Mouse (Mus musculus): Measurements from ENCODE around the gene Mapk7. TPM values are rescaled to one million over a fixed set of nuclear protein-coding genes. Genes with fewer than 3 reads are reported as not detected.

The Mapk7 gene
- polyA plus RNA-seq, 1 experiment, result not detected

DNA sequence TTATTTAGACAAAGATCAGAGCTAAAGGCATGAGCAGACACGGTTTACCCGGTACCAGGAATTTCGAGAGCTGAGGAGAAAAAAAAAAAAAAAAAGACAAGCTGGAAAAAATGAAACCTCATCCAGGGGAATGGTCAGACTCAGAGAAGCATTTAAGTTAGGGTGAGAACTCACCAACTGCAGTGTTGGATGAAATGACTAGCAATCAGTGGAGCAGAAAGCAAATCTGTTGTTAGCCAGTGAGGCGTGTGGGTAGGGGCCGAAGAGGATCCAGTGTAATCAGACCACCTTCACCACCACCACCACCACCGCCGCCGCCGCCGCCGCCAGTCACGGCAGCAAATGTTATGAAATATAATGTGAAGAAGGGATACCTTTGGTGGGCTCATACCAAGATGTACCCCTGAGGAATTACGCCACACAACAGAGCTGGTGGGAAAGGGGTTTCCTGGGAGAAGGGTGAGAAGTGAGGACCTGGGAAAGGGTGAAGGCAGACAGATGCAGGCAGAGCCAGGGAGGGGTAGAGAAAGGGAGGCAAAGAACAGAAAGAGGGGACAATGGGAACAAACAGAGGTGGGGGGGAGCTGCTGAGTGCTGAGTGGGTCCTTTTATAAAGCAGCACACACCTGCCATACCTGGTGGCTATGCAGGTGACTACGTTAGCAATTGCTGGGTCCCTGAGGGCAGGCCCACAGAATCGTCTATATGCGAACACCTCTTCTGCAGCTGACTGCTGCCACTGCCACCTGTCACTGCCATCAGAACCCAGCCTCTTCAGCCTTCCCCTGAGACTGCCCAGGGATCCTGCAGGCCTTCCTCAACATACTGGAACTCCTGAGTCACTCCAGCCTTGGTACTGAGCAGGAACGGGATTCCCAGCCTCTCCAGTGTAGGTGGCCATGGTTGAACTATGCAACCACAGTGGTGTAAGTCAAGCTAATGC, 16.4 kb downstream of the Mapk7 start:
- Histone ChIP-seq H3K4me3 (ENCODE audit: insufficient read depth, low read depth, low read length) (no peak overlapping the region), H3K4me1 (ENCODE audit: control insufficient read depth, insufficient read depth, low read length) (peaks cover 5% of the 10 kb centered on the region), H3K27ac (ENCODE audit: insufficient read depth, low read depth, low read length) (no peak overlapping the region)
- WGBS, result 71% methylated on average over 17 of the region's 17 CpGs
- no peak for TF ChIP-seq CTCF (IDR thresholded peaks at IDR 0.05; ENCODE audit: insufficient read depth, low read depth, low read length)
- TF ChIP-seq POLR2A (IDR thresholded peaks at IDR 0.05; ENCODE audit: insufficient read depth, low read depth, low read length), result no peak

DNA sequence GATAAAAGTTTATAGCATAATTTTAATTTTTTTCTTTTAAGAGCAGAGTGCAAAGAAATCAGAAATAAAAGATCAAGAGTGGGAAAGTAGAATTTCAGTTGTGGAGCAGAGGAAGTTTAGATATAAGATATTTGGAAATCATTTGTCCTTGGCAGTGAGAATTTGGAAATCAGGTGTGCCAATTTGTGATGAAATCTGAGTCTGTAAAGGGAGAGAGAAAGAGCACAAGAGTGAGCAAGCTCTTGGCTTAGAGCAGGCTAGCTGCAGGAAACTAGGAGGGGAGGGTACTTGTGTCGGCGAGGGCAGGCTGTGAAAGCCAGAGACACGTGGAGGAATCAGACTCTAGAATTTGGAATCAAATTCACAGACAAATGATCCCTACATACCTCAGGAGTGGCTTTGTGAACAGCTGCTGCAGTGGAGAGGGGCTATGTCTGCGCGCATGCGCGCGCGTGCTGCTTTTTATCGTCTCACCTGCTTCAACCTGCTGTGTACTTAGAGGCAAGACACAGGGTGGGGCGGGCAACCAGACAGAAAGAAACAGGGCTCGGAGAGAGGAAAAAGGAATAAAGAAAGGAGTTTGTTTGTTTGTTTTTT, 17.3 kb downstream of the Mapk7 start:
- TF ChIP-seq CTCF (IDR thresholded peaks at IDR 0.05; ENCODE audit: insufficient read depth, low read depth, low read length) (no peak), POLR2A (IDR thresholded peaks at IDR 0.05; ENCODE audit: insufficient read depth, low read depth, low read length) (no peak)
- H3K4me3 ChIP-seq (ENCODE audit: insufficient read depth, low read depth, low read length), result no peak overlapping the region
- 53% methylated on average over 12 of the region's 12 CpGs for WGBS
- peaks cover 5% of the 10 kb centered on the region for H3K4me1 ChIP-seq (ENCODE audit: control insufficient read depth, insufficient read depth, low read length)
- H3K27ac ChIP-seq (ENCODE audit: insufficient read depth, low read depth, low read length), result no peak overlapping the region

DNA sequence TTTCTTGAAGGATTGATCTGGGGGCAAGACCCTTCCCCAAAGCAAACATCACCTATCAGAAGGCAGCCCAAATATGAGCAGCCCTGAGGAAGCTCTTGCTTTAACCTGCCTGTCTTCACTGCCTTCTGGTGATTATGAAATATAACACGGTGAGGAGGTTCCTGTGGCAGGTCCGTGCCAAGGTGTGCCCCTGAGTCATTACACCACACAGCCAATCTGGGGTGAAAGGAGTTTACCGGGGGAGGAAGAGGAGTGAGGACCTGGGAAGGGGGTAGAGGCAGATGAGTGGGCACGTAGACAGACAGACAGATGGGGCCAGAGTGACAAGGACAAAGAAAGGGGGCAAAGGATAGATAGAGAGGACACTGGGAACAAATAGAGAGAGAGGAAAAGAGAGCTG, 20.6 kb downstream of the Mapk7 start:
- Histone ChIP-seq H3K4me1 (ENCODE audit: control insufficient read depth, insufficient read depth, low read length) (no peaks in the 10 kb centered on the region), H3K27ac (ENCODE audit: insufficient read depth, low read depth, low read length) (no peak overlapping the region), H3K4me3 (ENCODE audit: insufficient read depth, low read depth, low read length) (no peak overlapping the region)
- TF ChIP-seq CTCF (IDR thresholded peaks at IDR 0.05; ENCODE audit: insufficient read depth, low read depth, low read length) (no peak), POLR2A (IDR thresholded peaks at IDR 0.05; ENCODE audit: insufficient read depth, low read depth, low read length) (no peak)
- 85% methylated on average over 4 of the region's 4 CpGs for WGBS

DNA sequence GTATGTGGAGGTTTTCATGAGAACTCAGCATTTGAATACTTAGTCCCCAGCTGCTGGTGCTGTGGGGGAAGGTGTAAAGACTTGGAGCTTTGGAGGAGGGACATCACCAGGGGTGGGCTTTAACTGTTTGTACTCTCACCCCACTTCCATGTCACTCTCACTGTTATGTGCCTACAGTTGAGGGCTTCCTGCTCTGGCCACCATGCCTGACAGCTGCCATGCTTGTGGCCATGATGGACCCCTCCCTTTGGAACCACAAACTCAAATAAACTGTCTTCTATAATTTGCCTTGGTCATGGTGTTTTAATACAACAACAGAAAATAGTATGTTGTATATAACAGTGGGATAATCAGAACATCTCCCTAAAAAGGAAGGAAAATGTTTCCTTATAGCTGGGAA, 23.3 kb downstream of the Mapk7 start:
- Histone ChIP-seq H3K4me3 (ENCODE audit: insufficient read depth, low read depth, low read length) (no peak overlapping the region), H3K27ac (ENCODE audit: insufficient read depth, low read depth, low read length) (no peak overlapping the region), H3K4me1 (ENCODE audit: control insufficient read depth, insufficient read depth, low read length) (no peaks in the 10 kb centered on the region)
- TF ChIP-seq CTCF (IDR thresholded peaks at IDR 0.05; ENCODE audit: insufficient read depth, low read depth, low read length) (no peak), POLR2A (IDR thresholded peaks at IDR 0.05; ENCODE audit: insufficient read depth, low read depth, low read length) (no peak)

DNA sequence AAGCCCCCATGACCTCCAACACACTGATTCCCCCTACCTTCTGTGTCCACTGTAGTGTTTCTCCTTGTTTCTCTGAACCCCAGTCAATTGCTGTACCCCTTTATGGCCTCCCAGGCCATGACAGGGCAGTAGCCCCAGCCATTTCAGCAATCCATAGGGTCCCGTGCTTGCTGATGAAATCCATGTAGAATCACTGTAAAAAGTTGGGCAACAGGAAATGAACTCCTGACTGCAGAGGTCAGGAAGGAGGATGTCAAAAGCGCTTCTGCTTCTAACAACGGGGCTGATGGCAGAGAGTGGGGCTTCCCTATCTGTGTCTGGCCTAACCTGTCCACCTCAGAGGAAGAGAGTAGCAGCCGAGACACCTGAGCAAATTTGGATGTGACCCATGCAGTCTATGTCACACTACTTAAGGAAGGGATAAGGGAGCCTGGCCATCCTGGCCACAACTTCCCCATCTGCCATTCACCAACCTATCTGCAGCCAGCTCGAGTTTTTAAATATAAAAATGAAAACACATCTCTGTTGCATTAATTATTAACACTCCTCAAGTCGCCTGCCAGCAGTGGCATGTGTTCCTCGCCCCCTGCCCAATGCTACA, 24.8 kb downstream of the Mapk7 start:
- Histone ChIP-seq H3K4me1 (ENCODE audit: control insufficient read depth, insufficient read depth, low read length) (no peaks in the 10 kb centered on the region), H3K4me3 (ENCODE audit: insufficient read depth, low read depth, low read length) (no peak overlapping the region), H3K27ac (ENCODE audit: insufficient read depth, low read depth, low read length) (no peak overlapping the region)
- WGBS, result 84% methylated on average over 7 of the region's 7 CpGs
- TF ChIP-seq CTCF (IDR thresholded peaks at IDR 0.05; ENCODE audit: insufficient read depth, low read depth, low read length) (no peak), POLR2A (IDR thresholded peaks at IDR 0.05; ENCODE audit: insufficient read depth, low read depth, low read length) (no peak)

DNA sequence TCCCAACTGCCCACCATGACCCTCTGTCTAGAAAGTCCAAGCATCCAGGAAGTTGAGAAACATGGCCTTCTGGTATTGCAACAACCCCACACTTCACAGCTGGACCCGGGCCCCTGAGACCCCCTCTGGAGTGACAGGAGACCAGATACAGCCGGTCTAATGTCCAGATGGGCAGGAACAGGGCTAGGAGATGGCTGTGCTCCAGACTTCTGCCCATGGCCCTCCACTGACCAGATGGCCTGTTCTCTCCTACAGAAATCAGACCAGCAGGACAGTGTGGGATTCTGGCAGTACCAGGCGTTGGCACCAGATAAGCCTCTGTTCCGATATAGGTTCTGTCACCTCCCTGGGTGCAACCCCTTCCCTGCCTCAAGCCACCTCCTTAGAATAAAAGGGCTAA, 25.7 kb downstream of the Mapk7 start:
- no peaks in the 10 kb centered on the region for H3K4me1 ChIP-seq (ENCODE audit: control insufficient read depth, insufficient read depth, low read length)
- TF ChIP-seq CTCF (IDR thresholded peaks at IDR 0.05; ENCODE audit: insufficient read depth, low read depth, low read length) (no peak), POLR2A (IDR thresholded peaks at IDR 0.05; ENCODE audit: insufficient read depth, low read depth, low read length) (no peak)
- no peak overlapping the region for H3K4me3 ChIP-seq (ENCODE audit: insufficient read depth, low read depth, low read length)
- H3K27ac ChIP-seq (ENCODE audit: insufficient read depth, low read depth, low read length), result no peak overlapping the region
- 87% methylated on average over 4 of the region's 4 CpGs for WGBS

DNA sequence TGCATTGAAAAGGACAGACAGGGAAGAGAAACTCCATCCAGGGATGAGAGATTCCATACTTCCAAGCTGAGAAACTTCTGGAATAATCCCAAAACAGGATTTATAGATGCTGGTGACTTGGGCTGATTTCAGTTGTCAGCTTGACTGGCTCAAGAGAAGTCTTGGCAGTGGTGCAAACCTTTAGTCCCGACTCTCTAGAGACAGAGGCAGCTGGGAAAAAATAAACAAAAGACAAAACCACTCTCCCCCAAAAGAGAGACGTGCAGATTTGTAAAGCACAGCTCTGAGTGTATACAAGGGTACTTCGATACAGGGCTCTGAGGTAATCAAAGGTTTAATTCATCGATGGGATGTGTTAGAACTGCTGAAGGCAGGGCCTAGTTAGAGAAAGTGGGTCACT, 28.8 kb downstream of the Mapk7 start:
- WGBS, result 39% methylated on average over 4 of the region's 4 CpGs
- Histone ChIP-seq H3K4me3 (ENCODE audit: insufficient read depth, low read depth, low read length) (no peak overlapping the region), H3K27ac (ENCODE audit: insufficient read depth, low read depth, low read length) (no peak overlapping the region), H3K4me1 (ENCODE audit: control insufficient read depth, insufficient read depth, low read length) (no peaks in the 10 kb centered on the region)
- TF ChIP-seq CTCF (IDR thresholded peaks at IDR 0.05; ENCODE audit: insufficient read depth, low read depth, low read length), result no peak
- no peak for TF ChIP-seq POLR2A (IDR thresholded peaks at IDR 0.05; ENCODE audit: insufficient read depth, low read depth, low read length)

DNA sequence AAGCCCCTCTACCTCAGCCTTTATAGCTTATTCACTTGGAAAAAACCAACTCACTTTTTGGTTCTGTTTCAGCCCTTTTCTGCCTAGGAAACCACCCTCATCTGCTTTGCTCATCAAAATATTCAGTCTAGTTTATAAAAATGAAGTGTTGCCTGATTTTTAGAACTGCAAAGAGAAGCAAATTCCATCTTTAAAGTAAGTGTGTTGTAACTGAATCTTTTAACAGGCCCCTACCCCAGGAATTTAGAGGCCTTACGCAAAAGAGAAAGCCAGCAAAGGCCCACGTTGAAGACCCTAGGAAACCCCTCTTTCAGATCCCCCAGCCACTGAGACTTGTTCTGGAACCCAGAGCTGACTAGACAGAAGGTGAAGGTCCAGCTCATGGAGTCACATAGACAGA, 30.1 kb downstream of the Mapk7 start:
- H3K27ac ChIP-seq (ENCODE audit: insufficient read depth, low read depth, low read length), result no peak overlapping the region
- WGBS, result 80% methylated on average over 2 of the region's 2 CpGs
- no peaks in the 10 kb centered on the region for H3K4me1 ChIP-seq (ENCODE audit: control insufficient read depth, insufficient read depth, low read length)
- TF ChIP-seq CTCF (IDR thresholded peaks at IDR 0.05; ENCODE audit: insufficient read depth, low read depth, low read length) (no peak), POLR2A (IDR thresholded peaks at IDR 0.05; ENCODE audit: insufficient read depth, low read depth, low read length) (no peak)
- H3K4me3 ChIP-seq (ENCODE audit: insufficient read depth, low read depth, low read length), result no peak overlapping the region
